Mouse (Mus musculus) heart, adult 2 months (tissue): ENCODE data around the gene Zkscan17.

Source experiments
- CTCF ChIP-seq: fragments of 200-600 bp; IDR thresholded peaks from 2 replicates; pipeline ENCODE4 v1.8.1; 2022; ENCODE audit warnings: antibody characterized with exemption, mild to moderate bottlenecking, moderate library complexity
- EP300 ChIP-seq: fragments of 200-500 bp; IDR thresholded peaks from 2 replicates; pipeline ENCODE4 v1.6.1; 2011; ENCODE audit warnings: low read depth, low read length, control low read depth; ENCODE audit not compliant: insufficient read depth
- POLR2A ChIP-seq: fragments of 200-500 bp; IDR thresholded peaks from 2 replicates; pipeline ENCODE4 v1.6.1; 2011; ENCODE audit warnings: mild to moderate bottlenecking, low read depth, low read length, control low read depth; ENCODE audit not compliant: insufficient read depth

- TF ChIP-seq CTCF (peak; percentile 15; the same call in 1 of the 2 replicates), POLR2A (no peak), EP300 (no peak)
These were observed 11.8 kb upstream of the Zkscan17 start for GRCm38 (mm10) chr11:59538387-59538786.
